Mouse (Mus musculus) ovary, adult 10 weeks (tissue): Measurements from ENCODE around the gene Ffar1. TPM values are rescaled to one million over a fixed set of nuclear protein-coding genes. Genes with fewer than 3 reads are reported as not detected.

Experiments
- polyA plus RNA-seq: library from polyadenylated mRNA; stranded (reverse); fragments of 350-450 nt; fragmentation: Illumina TruSeq; extraction: RNeasy Lipid Tissue Mini Kit (QIAGEN cat#74804); gene quantifications from one replicate; pipeline ENCODE4 v1.2.3, GENCODE M21; 2014

Ffar1 gene
- not detected for polyA plus RNA-seq

GRCm38 (mm10) chr7:30861464-30861863, at the start of gene Ffar1:
Ffar1 (minus strand) TSS chr7:30861564.

DNA sequence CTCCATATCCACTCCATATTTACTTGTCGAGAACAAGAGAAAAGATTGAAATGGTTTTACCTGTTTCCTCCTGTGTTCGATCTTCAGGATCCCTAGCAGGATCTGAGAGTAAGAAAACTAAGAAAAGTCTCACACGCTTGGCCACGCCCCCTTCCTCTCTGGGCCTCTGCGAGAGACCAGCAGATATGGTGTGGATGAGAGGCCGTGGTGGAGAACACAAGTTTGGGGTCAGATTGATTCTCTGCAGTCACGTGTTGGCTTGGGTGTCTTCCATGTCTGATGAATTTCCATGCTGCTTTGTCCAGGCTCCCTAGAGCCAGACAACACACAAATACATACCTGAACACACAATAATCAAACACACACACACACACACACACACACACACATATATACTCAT, 18.8 kb upstream of the Ffar1 start, which contains the start of gene Cd22:
Gene Cd22, minus strand, starts transcription at position 167 of the 400 bp plus-strand sequence.

DNA sequence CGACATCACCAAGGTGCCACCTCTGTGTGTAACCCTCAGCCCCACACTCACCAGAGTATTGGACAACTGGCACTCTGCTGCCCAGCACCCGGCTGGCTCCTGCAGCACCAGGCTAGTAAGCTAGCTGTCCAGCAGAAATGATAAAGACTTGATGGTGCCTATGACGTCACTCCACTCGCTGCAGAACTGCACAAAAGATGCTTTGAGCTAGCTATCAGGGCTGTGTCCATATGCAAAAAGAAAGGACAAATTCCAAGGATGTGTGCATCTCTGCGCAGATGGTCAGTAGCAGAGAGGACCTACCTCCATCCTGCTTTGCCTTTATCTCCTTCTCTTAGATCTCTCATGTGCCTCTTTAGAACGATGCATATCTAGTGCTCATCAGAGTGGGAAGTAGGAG, 5.3 kb downstream of the Ffar1 start, which contains the start of gene Ffar3:
Gene Ffar3, minus strand, starts transcription at position 101 of the 400 bp plus-strand sequence.

GRCm38 (mm10) chr7:30823675-30824074, 37.7 kb downstream of the Ffar1 start, which contains the start of gene Ffar2:
Ffar2 (minus strand) TSS chr7:30823775.

Other genes starting within 250 kb of the Ffar1 start
- gene Upk1a, start 248.7 kb downstream of the Ffar1 start, polyA plus RNA-seq, result 0.34 TPM
- 586 TPM for gene Cox6b1, start 235.4 kb downstream of the Ffar1 start, polyA plus RNA-seq
- not detected for gene Etv2, start 225.7 kb downstream of the Ffar1 start, polyA plus RNA-seq
- gene Rbm42, start 211.2 kb downstream of the Ffar1 start, polyA plus RNA-seq, result not detected
- gene Haus5, start 196.6 kb downstream of the Ffar1 start, polyA plus RNA-seq, result 1.1 TPM
- not detected for gene Pmis2, start 190.0 kb downstream of the Ffar1 start, polyA plus RNA-seq
- not detected for gene 2200002J24Rik, start 162.6 kb downstream of the Ffar1 start, polyA plus RNA-seq
- gene Atp4a, start 149.4 kb downstream of the Ffar1 start, polyA plus RNA-seq, result not detected
- gene Tmem147, start 132.0 kb downstream of the Ffar1 start, polyA plus RNA-seq, result 12.8 TPM
- not detected for gene Gapdhs, start 117.9 kb downstream of the Ffar1 start, polyA plus RNA-seq
- 1.2 TPM for gene Sbsn, start 110.1 kb downstream of the Ffar1 start, polyA plus RNA-seq
- gene Dmkn, start 97.8 kb downstream of the Ffar1 start, polyA plus RNA-seq, result 16.0 TPM
- gene Krtdap, start 73.7 kb downstream of the Ffar1 start, polyA plus RNA-seq, result not detected
- gene Ffar2, start 37.8 kb downstream of the Ffar1 start, polyA plus RNA-seq, result 0.23 TPM
- not detected for gene Ffar3, start 5.4 kb downstream of the Ffar1 start, polyA plus RNA-seq
- gene Cd22, start 18.8 kb upstream of the Ffar1 start, polyA plus RNA-seq, result 4.0 TPM
- not detected for gene Mag, start 53.3 kb upstream of the Ffar1 start, polyA plus RNA-seq
- not detected for gene Hamp2, start 63.1 kb upstream of the Ffar1 start, polyA plus RNA-seq
- gene Hamp, start 82.5 kb upstream of the Ffar1 start, polyA plus RNA-seq, result not detected
- 67.2 TPM for gene Usf2, start 95.2 kb upstream of the Ffar1 start, polyA plus RNA-seq
- gene Lsr, start 111.9 kb upstream of the Ffar1 start, polyA plus RNA-seq, result 1.8 TPM
- gene Fam187b, start 112.2 kb upstream of the Ffar1 start, polyA plus RNA-seq, result 0.71 TPM
- gene Fxyd5, start 180.9 kb upstream of the Ffar1 start, polyA plus RNA-seq, result 6.0 TPM
- not detected for gene Fxyd7, start 189.9 kb upstream of the Ffar1 start, polyA plus RNA-seq
- 4.9 TPM for gene Fxyd1, start 195.6 kb upstream of the Ffar1 start, polyA plus RNA-seq
- gene Lgi4, start 197.8 kb upstream of the Ffar1 start, polyA plus RNA-seq, result 0.43 TPM
- 6.1 TPM for gene Fxyd3, start 215.1 kb upstream of the Ffar1 start, polyA plus RNA-seq